Mouse (Mus musculus): ENCODE results near the gene Sctr.
A peak's percentile ranks its signal among the peaks of the same experiment; 100 is the strongest.

The Sctr gene

DNA sequence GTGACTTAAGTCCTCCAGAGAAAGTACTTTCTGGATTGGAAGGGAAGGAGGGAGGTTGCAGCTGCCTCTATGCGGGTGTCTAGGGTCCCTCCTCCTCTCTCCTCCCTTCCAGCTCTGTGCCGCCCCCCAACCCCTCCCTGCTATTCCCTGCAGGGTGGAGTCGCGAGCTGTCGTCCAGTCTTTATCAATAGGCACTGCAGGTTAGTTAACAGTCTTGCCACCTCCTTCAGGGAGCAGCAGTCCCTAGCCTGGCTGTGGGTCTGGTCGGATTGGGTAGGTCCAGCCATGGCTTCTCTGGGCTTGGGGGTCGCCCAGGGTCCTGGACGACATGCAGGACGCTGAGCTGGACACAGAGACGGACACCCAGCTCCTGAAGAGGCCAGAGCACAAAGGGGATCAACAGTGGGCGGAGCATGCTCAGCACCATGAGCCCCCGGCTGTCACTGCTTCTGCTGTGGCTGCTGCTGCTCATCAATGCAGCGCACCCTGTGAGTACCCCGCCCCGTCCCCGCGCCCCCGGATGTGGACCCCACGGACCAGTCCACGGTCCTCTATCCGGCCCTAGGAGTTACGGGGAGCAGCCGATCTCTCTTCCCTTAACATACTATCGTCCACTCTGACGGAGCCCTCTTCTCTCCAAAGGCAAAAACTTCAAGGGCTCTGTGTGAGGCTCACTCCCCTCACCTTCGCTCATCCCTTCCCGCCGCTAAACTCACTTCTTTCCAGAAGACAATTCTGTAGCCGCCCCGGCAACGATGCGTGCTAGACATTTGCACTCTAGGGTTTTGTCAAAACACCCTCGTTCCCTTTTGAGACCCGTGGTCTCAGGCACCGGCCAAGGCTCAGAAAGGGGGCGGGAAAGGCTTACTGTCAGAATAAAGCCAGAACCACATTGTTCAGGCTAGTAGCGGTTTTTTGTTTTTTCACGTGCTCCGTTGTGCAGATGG lies at the start of gene Sctr:
Gene Sctr, plus strand, starts transcription at position 51 of the 947 bp plus-strand sequence.
- no peak for DNase-seq (ENCODE audit: low spot score)

DNA sequence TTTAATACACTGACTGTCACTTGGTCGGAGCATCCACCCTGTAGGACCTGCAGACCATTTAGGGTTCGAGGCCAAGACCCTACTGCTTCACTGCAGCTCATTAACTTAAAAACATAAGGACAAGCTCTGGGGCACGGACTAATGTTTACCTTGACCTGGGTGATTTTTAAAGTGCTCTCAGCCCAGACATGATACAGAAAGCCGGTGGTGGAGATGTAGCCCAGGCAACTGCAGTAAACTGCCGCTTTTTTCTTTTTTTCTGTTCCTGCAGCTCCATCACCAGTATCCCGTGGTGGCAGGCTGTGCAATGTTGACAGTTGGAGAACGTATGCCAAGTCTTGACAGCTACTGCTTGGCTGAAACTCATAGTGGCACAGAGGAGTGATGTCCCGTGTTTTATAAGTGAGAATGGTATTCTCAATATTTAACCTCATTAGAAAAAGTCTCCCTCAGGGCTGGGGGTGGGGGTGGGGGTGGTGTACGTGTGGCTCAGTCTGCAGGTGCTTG lies 48.9 kb upstream of the Sctr start:
- DNase-seq (ENCODE audit: low spot score) = no peak

DNA sequence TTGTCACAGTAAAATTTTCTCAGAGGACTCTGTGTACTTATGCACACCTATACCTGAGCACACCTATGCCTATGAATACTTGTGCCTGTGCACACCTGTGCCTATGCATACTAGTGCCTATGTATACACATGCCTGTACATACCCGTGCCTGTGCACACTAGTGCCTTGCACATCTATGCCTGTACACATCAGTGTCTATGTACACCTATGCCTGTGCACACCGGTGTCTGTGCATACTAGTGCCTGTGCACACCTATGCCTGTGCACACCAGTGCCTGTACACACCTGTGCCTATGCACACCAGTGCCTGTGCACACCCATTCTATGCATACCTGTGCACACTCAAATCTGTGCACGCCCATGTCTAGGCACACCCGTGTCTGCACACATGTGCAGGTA lies 47.2 kb upstream of the Sctr start:
- no peak for DNase-seq (ENCODE audit: low spot score)

DNA sequence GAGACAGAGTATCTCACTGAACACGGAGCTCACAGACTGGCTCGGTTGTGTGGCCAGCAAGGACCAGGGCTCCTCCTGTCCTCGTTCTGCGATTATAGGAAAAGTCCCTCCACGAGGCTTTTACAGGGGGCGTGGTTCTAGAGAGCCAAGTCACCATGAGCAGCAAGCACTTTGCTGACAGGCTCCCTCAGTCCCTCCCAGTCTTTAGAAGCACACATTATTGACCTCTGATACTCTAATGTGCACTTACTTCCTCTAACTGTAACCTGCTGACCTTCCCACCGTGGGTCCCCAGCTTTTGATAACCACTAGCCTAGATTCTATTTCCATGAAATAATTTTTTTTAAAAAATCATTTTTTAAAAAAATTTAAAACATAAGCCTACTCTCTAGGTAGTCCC lies 46.8 kb upstream of the Sctr start:
- DNase-seq (ENCODE audit: low spot score) = no peak

DNA sequence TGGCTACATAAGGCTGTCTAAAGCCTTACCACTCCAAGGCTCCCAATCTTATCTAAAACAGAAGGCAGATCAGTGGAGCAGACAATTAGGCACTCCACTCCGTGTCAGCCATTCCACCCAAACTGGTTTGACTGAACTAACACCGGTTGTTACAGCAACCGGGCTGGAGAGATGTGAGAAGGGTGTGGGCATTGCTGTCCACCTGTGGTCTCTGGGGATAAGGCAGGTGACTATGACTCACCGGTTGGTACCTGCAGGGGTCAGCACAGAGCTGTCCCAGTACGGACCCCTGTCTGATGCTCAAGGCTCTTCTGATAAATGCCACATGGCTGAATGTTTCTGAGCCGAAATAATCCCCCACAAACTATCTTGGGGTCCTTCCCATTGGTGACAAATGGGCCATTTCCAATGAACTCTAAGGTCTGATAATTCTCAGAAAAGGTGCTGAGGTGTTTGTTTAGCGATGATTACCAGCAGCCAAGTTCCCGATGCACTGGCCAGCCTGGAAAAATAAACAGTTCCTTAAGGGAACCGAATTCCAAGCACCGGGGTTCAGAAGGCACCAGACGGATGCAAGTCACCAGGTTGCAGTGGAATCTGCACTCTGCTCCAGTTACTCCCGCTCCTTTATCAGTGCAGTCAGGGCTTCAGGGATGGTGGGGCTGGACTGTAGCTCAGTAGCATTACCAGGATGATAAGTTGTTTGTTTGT lies 40.7 kb upstream of the Sctr start:
- no peak for DNase-seq (ENCODE audit: low spot score)

DNA sequence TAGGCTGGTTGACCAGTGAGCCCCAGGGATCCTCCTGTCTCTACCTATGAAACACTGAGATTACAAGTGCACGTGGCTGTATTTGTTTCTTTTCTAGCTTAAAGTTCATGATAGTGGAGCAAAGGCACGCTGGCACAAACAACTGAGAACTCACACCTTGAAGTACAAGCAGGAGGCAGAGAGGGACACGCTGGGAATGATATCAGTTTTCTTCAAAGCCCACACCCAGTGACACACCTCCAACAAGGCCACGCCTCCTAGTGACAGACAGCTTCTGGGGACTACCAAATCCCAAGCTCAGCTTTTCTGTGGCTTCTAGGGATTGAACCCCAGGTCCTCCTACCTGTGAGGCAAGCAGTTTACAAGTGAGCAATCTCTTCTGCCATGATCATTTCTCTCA lies 33.6 kb upstream of the Sctr start:
- DNase-seq (ENCODE audit: low spot score) = no peak

DNA sequence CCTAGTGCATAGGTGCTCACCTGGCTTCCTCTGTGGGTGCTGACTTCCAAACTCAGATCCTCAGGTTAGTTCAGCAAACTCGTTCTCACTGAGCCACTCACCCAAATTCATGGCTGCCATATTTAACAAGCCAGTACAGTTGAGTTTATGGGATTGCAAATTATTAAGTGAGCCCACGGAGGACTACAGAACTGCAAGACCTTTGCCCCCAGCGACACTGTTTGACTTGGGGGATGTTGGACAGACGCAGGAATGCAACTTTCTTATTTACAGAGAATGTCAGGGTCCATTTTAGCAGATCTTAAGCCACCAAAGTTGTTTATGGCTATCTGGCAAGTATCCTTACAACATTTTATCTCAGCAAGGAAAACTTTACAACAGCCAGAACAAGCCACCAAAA lies 31.6 kb upstream of the Sctr start:
- no peak for DNase-seq (ENCODE audit: low spot score)

DNA sequence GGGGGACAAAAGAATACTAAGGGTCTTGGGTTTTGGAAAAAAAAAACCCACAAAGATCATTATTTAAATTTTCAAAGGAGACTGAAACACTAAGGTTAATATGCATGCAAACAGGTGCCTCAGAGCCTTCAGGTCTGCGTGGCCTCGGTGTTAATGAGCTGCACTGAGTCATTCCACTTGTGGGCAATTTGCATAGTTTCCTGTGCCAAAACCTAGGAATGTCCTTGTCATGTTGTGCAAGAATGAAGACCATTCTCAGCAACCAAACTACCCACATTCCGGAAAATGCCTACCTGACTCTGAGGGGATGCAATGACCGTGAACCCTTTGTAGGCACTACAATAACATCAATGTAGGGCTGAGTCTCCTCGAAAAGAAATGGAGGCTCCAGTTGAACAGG lies 20.1 kb upstream of the Sctr start:
- DNase-seq (ENCODE audit: low spot score) = no peak

DNA sequence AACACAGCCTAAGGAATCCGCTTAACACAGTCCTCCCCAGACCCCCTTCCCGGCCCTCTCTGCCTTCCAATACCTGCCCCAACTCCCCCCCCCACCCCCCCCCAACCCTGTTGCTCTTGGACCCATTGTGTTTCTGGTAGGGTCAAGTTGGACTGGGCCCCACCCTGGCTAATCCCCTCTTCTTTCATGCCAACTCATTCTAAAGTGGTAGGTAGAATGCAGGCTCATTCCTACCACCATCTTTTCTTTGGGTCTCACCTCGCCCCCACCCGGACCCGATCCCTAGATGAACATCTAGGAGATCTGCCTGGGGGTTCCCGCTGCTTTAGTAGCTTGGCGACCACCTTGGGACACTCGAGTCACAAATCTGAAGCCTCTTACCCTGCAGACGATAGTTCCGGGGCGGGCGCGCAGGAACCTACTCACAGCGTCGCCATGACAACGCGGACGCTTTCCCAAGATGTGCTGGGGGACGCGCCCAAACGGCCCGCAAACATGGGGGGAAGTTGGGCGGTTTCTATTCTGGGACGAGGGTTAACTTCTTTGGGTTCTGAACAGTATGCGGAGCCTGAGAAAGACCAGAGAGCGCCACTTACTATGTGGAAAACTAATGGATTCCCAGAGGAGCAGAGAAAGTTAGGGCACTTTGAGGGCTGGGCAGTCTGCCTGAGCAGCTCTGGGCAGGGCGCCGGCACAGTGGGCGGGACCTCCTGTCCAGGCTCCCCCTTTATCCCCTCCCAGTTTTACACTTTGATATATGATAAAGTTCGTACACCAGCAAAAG lies 9.7 kb upstream of the Sctr start, which contains the start of gene Cfap221:
Gene Cfap221, minus strand, starts transcription at position 437 of the 784 bp plus-strand sequence.
- DNase-seq (ENCODE audit: low spot score) = peak; percentile 29

DNA sequence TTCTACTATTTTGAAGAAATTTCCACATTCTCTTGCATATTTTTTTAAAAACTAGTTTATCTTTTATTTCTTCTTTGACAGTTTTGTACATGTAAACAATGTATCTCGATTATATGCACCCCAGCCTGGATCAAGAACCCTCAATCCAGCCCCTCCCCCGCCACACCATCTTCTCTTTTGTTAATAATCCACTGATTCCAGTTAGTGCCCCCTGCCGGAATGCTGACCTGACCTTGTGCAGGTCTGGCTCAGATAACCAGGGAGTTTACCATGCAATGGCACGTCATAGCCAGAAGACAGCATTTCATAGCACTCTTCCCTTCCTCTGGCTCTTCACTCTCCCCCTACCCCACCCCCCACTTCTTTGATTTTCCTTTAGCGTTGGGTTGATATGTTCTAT lies 9.1 kb upstream of the Sctr start:
- DNase-seq (ENCODE audit: low spot score) = no peak

DNA sequence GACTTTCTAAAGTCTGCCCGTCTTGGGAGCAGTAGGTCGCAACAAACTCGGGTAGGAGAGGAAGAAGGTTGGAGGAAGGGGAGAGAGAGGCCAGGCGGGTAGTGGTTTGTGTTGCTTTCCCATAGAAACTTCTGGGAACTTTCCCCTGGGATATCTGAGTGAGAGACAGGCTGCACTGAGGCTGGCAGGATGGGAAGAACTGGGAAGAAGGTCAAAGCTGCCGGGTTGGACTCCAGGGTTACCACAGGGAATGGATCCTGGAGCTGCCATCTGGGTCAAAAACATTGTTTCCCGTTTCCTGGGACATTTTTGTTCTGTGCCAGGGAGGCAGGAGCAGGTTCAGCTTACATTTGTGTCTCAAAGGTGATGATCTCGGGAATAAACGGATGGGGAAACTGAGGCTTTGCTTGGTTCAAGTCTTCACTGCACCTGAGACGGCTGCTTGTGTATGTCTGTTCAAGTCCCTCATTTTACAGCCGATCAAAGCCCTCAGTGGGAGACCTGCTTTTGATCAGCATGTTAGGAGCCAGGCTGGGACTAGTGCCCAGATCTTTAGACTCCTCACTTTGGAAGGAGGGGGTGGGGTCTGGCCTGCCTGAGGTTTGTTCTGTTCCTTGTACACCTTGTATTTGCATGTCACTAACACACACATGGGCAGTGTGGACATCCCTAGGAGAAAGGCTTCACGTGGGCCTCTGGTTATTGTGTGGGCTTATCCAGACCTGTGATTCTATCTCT lies 1.3 kb downstream of the Sctr start:
- no peak for DNase-seq (ENCODE audit: low spot score)

DNA sequence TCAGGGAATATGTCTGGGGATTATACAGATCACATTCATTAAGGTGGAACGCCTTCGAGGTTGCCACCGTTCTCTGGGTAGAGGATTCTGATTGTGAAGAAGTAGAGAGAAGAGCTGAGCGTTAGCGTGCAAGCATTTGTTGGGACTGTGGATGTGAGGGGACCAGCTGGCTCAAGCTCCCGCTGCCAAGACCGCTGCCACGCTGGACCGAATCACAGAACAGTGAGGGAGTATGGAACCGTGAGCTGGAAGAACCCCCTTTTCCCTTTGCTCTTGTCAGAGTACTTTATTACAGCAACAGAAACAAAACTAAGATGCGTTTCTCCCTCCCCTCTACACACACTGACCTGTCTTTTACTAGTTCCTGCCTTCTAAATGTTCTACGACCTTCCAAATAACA lies 5.9 kb downstream of the Sctr start:
- no peak for DNase-seq (ENCODE audit: low spot score)

DNA sequence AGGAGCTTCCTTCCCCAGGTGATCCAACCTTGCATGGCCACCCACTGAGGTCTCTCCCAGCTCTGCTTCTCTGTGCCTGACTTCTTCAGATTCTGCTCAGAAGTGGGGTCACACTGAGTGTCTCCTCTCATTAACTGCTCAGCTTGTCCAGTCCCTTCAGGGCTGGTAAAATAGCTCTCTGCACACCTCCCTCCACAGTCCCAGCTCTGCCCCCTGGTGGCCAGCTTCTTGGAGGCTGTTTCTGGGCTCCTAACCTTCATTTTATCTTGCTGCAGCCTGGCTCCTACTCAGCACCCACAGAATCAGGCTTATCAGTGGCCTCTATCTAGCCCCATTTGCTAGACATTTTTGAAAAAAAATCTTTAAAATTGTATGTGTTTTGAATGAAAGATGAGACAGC lies 6.4 kb downstream of the Sctr start:
- DNase-seq (ENCODE audit: low spot score) = peak; percentile 45

DNA sequence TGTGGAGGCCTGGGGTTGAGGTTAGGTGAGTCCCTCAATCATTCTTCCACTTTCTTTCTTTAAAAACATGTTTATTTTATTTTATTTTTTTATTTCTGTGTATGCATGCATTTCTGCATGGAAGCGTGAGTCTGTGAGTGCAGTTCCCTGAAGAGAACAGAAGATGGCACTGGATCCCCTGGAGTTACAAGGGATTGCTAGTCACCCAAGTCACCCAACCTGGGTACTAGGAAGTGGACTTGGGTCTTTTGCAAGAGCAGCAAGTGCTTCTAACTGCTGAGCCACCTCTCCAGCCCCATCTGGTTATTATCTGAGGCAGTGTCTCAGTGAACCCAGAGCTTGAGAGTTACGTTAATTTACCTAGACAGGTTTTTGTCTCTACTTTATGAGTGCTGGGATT lies 9.5 kb downstream of the Sctr start:
- DNase-seq (ENCODE audit: low spot score) = no peak

DNA sequence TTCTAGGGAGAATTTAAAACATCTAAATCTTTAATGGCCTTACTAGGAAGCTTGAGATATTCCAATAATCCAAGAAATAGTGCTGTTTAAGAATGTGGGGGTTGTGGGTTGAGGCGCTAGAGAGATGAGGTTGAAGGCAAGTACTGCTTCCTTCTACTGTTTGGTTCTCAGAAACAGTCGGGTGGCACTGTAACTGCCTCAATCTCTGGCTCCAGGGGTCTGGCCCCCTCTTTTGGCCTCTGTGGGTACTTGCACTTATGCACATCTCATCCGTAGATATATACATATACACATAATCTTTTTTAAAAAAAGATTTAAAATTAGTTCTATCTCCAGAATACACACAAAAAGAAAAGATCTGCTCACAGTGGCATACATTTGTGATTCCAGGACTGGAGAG lies 12.2 kb downstream of the Sctr start:
- DNase-seq (ENCODE audit: low spot score) = no peak

DNA sequence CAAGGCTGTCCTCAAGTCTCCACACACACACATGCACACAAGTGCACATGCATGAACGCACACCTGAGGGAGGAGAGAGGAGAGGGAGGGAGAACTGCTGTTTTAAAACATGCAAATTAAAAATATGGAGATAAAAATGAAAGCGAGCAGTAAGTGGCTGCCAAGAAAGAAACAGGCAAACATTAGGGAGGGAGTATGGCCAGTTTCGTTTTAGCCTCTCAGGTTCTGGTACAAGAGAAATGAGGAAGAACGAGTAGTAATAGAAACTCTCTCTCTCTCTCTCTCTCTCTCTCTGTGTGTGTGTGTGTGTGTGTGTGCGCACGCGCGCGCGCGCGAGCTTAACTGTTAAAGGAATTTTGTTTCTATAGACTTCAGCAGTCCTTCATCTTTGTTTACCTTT lies 12.7 kb downstream of the Sctr start:
- no peak for DNase-seq (ENCODE audit: low spot score)

DNA sequence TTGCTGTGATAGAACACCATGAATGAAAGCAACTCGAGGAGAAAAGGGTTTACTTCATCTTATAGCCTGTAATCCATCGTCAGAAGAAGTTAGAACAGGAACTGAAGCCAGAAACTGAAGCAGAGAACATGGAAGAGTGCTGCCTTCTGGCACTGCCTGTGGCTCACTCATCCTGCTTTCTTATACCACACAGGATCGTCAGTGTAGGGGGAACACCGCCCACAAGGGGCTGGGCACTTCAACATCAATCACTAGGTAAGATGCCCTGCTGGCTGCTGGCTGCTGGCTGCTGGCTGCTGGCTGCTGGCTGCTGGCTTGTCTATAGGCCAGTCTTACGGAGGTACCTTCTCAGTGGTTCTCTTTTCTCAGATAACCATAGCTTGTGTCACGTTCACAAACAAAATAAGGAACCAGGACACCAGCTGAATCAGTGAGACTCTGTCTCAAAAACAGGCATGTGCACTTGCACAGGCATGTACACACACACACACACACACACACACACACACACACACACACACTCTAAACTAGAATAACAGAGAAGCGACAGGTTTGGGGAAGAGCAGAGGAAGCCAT lies 13.7 kb downstream of the Sctr start:
- DNase-seq (ENCODE audit: low spot score) = no peak

DNA sequence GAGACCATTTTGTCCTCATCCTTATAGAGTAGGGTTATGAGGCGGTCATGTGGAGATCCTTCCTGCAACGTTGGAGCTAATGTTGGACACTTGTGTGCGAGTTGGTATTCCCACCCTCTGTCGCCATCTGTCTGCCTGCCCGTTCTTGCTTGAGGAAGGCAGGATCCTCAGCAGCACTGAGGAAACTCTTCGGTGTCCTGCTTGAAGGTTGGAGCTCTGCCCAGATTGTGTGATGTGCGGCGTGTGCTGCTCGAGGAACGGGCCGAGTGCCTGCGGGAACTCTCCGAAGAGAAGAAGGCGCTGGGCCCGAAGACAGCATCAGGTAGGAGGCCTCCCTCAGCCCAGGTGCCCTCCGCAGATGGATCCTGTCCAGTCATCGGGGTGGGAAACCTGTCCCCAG lies 15.3 kb downstream of the Sctr start:
- no peak for DNase-seq (ENCODE audit: low spot score)

DNA sequence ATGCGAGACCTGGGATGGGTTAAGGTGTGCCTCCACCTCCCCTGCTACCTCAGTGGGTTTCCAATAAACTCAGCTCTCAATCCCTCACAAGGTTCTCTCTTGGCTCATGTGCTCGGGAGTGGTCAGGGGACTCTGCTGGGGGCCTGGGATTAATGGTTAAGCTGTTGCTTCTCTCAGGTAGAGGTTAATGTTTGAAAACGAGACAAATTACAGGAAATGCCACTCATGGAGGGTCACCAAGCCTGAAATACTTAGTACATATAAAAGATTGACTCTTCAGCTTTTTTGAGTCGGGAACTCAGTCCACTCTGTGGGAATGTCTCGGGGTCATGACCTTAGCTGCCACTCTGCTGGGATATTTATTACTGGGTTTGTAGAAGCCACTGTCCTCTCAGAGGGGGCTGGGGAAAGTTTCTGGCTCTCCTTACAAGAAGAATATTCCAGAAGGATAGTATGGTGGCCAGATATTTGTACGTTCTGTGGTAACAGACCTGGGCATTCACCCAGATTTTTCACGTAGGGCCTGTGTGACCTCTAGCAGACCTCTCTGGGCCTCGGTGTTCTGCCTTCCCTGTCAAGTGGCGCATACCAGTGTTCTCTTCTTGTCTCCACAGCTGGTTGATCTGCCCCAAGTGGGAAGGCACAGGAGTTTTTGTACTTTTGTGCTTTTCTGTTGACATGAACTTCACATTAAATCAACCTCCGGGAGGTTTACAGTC lies 17.8 kb downstream of the Sctr start:
- no peak for DNase-seq (ENCODE audit: low spot score)

DNA sequence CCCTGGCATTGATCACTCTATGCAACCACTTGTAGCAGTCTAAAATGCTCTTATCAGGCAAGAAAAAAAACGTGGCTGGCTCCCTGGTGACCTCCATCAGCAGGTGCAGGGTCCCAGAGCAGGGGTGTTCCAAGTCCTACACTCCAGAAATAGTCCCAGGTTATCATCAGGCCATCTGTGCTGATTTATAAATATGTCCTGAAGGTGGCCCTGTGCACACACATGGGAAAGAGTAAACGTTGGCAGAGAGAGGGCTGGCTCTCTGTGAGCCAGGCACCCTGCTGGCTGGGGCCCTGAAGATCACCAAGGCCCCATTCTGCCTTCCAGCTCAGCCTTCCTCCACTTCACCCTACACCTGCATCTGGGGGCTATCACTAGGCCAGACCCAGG lies 18.4 kb downstream of the Sctr start:
- DNase-seq (ENCODE audit: low spot score) = no peak

DNA sequence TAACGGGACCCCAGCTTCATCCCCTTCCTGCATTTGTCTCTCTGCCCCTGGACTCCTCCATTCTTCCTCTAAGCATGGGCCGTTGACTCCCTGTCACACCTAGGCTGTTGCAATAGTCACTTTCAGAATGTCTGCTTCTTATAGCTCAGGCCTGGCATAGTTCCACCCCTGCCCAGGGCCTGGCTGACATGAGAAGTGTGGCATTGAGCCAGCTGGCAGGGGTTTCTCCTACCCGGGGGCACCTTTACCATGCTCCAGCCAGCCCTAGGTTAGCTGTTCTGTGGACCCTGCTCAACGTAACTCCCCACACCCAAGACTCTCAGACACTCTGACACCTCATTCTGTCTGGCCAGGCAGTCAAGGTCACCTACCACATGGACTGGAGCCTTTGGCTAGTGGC lies 21.0 kb downstream of the Sctr start:
- no peak for DNase-seq (ENCODE audit: low spot score)

Data from ovary, postnatal 10 days (tissue).